17 mouse cellular contexts compared by ENCODE assay signal in the genomic region with DNA sequence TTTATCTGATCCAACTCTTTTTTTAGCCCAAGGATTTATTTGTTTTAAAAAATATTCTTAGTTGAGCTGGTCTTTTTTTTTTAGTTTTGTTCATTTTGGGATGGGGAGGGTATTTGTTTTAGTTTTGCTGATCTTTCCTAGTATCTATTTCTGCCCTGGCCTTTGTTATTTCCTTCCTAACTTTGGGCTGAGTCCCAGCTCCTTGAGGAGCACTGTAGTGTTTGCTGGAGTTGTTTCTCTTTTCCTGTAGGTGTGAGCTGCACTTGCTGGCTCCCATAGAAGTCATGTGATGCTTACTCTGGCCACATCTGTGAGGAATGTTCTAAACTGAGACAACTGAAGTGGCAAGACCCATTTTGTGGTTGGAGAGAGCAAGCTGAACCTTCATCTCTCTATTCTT.
DNase-seq lines count a peak whose midpoint lies in the region; ATAC-seq lines count a peak whose summit lies in the region.
"Had no signal": no experiment of that assay in that cellular context is flagged by ENCODE, and none has a peak within 500 bp of the region (broad histone marks: within the 10 kb centered on the region; RNA-seq: fewer than 3 reads in every experiment).

No protein-coding gene starts in this region.

- H3K4me3 ChIP-seq in midbrain, embryonic 13.5 days (replicated peaks), result no peak overlapping the region
- H3K4me3 ChIP-seq: forebrain, embryonic 15.5 days; heart, embryonic 15.5 days; hindbrain, embryonic 12.5 days; intestine, embryonic 15.5 days; limb, embryonic 10.5 days; lung, embryonic 15.5 days; midbrain, embryonic 12.5 days had no signal

- ATAC-seq in midbrain, embryonic 13.5 days, result no peak
- ATAC-seq: forebrain, embryonic 15.5 days; intestine, embryonic 15.5 days had no signal

- H3K4me2 ChIP-seq in midbrain, embryonic 13.5 days (replicated peaks), result no peak overlapping the region
- H3K4me2 ChIP-seq: forebrain, embryonic 15.5 days; heart, embryonic 15.5 days; hindbrain, embryonic 12.5 days; intestine, embryonic 15.5 days; liver, embryonic 11.5 days; lung, embryonic 15.5 days; midbrain, embryonic 12.5 days had no signal

- peak; percentile 37 for DNase-seq in gastrocnemius, postnatal 25 days
- DNase-seq in gastrocnemius, postnatal 14 days, result no peak
- DNase-seq in kidney, adult 8-10 months, result peak; percentile 10 to 53
- no peak for DNase-seq in kidney, adult 18-20 months
- peak; percentile 29 to 70 for DNase-seq in kidney, postnatal 36 days
- peak; percentile 79 for DNase-seq in lung, postnatal 36 days
- DNase-seq: adrenal gland, postnatal 14 days; thymus, postnatal 36 days had no signal

- no peaks in the 10 kb centered on the region for H3K9me3 ChIP-seq in midbrain, embryonic 13.5 days
- H3K9me3 ChIP-seq: forebrain, embryonic 15.5 days; heart, embryonic 15.5 days; hindbrain, embryonic 12.5 days; intestine, embryonic 15.5 days; limb, embryonic 10.5 days; lung, embryonic 15.5 days; midbrain, embryonic 12.5 days had no signal

- intact Hi-C loops in gastrocnemius, postnatal 14 days (cut with DNase I; ENCODE audit: low total_unique reads), result no loop called here

- no peaks in the 10 kb centered on the region for H3K4me1 ChIP-seq in midbrain, embryonic 13.5 days (replicated peaks)
- H3K4me1 ChIP-seq: forebrain, embryonic 15.5 days; heart, embryonic 15.5 days; hindbrain, embryonic 12.5 days; intestine, embryonic 15.5 days; limb, embryonic 10.5 days; midbrain, embryonic 12.5 days had no signal

- H3K9ac ChIP-seq in midbrain, embryonic 13.5 days (replicated peaks), result no peak overlapping the region
- H3K9ac ChIP-seq: forebrain, embryonic 15.5 days; heart, embryonic 15.5 days; hindbrain, embryonic 12.5 days; intestine, embryonic 15.5 days; lung, embryonic 15.5 days; midbrain, embryonic 12.5 days had no signal

- no peak overlapping the region for H3K27ac ChIP-seq in midbrain, embryonic 13.5 days
- H3K27ac ChIP-seq: forebrain, embryonic 15.5 days; heart, embryonic 15.5 days; hindbrain, embryonic 12.5 days; intestine, embryonic 15.5 days; limb, embryonic 10.5 days; lung, embryonic 15.5 days; midbrain, embryonic 12.5 days had no signal

- no peaks in the 10 kb centered on the region for H3K27me3 ChIP-seq in midbrain, embryonic 13.5 days
- H3K27me3 ChIP-seq: forebrain, embryonic 15.5 days; heart, embryonic 15.5 days; hindbrain, embryonic 12.5 days; intestine, embryonic 15.5 days; lung, embryonic 15.5 days; midbrain, embryonic 12.5 days had no signal

- no peaks in the 10 kb centered on the region for H3K36me3 ChIP-seq in midbrain, embryonic 13.5 days
- H3K36me3 ChIP-seq: forebrain, embryonic 15.5 days; heart, embryonic 15.5 days; hindbrain, embryonic 12.5 days; intestine, embryonic 15.5 days; limb, embryonic 10.5 days; lung, embryonic 15.5 days; midbrain, embryonic 12.5 days had no signal

Comparison
In these comparisons a context has a peak if more than half of its experiments do, and no peak if none do; other contexts are left out.
1. DNase-seq: peak in gastrocnemius, postnatal 25 days (single experiment), kidney, adult 8-10 months (2 of 2), kidney, postnatal 36 days (2 of 2) and lung, postnatal 36 days (single experiment); none in gastrocnemius, postnatal 14 days (single experiment) and kidney, adult 18-20 months (single experiment).